Mouse (Mus musculus) hindbrain, embryonic 12.5 days (tissue): ENCODE data around the gene Adgrd1. TPM values are rescaled to one million over a fixed set of nuclear protein-coding genes. Genes with fewer than 3 reads are reported as not detected.
A peak's percentile ranks its signal among the peaks of the same experiment; 100 is the strongest.

Source experiments
- ATAC-seq: fragments of 200-750 bp; cut with Nextera tagmentation; 2 replicates; pipeline ENCODE4 v1.8.0; 2017; ENCODE audit warnings: moderate TSS enrichment; ENCODE audit not compliant: low FRiP score
- H3K27ac ChIP-seq: fragments of 300-500 bp; sonication (generic); 2 replicates; pipeline ENCODE4 v1.5.1; 2016; ENCODE audit warnings: mild to moderate bottlenecking
- H3K27me3 ChIP-seq: fragments of 300-500 bp; sonication (generic); 2 replicates; pipeline ENCODE4 v1.6.1; 2016; ENCODE audit warnings: mild to moderate bottlenecking
- H3K36me3 ChIP-seq: fragments of 300-500 bp; sonication (generic); 2 replicates; pipeline ENCODE4 v1.6.1; 2016; ENCODE audit warnings: mild to moderate bottlenecking
- H3K4me1 ChIP-seq: fragments of 300-500 bp; sonication (generic); 2 replicates; pipeline ENCODE4 v1.6.1; 2016
- H3K4me2 ChIP-seq: fragments of 300-500 bp; sonication (generic); replicated peaks from 2 replicates; pipeline ENCODE4 v1.6.1; 2016; ENCODE audit warnings: mild to moderate bottlenecking
- H3K4me3 ChIP-seq: fragments of 300-500 bp; sonication (generic); 2 replicates; pipeline ENCODE4 v1.5.1; 2016; ENCODE audit warnings: mild to moderate bottlenecking
- H3K9ac ChIP-seq: fragments of 300-500 bp; sonication (generic); 2 replicates; pipeline ENCODE4 v1.6.1; 2016; ENCODE audit warnings: mild to moderate bottlenecking, moderate library complexity
- H3K9me3 ChIP-seq: fragments of 300-500 bp; sonication (generic); replicated peaks from 2 replicates; pipeline ENCODE4 v1.6.1; 2016; ENCODE audit warnings: mild to moderate bottlenecking
- WGBS: fragments of 180-500 bp; shearing (Covaris S2); methylation state at CpG from one replicate; pipeline ENCODE4 v1.1.7; 2016; 5-methylcytosine and 5-hydroxymethylcytosine counted together
- polyA plus RNA-seq: library from polyadenylated mRNA; unstranded; fragments of >200 nt; fragmentation: Nextera tagmentation; extraction: Ambion mirVana; gene quantifications from 2 replicates; pipeline ENCODE4 v1.2.1, GENCODE M21; 2016

The Adgrd1 gene
- polyA plus RNA-seq, 1 experiment from 2014 or later, result 0.09 TPM

- Histone ChIP-seq H3K27me3 (no peaks in the 10 kb centered on the region), H3K9me3 (no peaks in the 10 kb centered on the region; the same call in 1 of the 2 replicates), H3K27ac (peak overlapping the region; percentile 79), H3K4me2 (0 out of 2 replicates have a peak overlapping the region, but pooled peaks have one; percentile 5), H3K36me3 (no peaks in the 10 kb centered on the region), H3K9ac (no peak overlapping the region), H3K4me3 (no peak overlapping the region), H3K4me1 (peaks cover 21% of the 10 kb centered on the region)
- ATAC-seq, result peak; percentile 66
- WGBS, result 4% methylated on average over 8 of the region's 8 CpGs
These were observed 122.0 kb downstream of the Adgrd1 start for GRCm38 (mm10) chr5:129218537-129218981.

GRCm38 (mm10) chr5:129219178-129219760, 122.7 kb downstream of the Adgrd1 start:
- Histone ChIP-seq H3K36me3 (no peaks in the 10 kb centered on the region), H3K4me2 (no peak overlapping the region), H3K27ac (no peak overlapping the region), H3K9ac (no peak overlapping the region), H3K4me1 (peaks cover 18% of the 10 kb centered on the region), H3K4me3 (no peak overlapping the region), H3K27me3 (no peaks in the 10 kb centered on the region), H3K9me3 (no peaks in the 10 kb centered on the region; the same call in 1 of the 2 replicates)
- no peak for ATAC-seq
- 85% methylated on average over 5 of the region's 5 CpGs for WGBS

GRCm38 (mm10) chr5:129225810-129226450, 129.4 kb downstream of the Adgrd1 start:
- Histone ChIP-seq H3K9me3 (no peaks in the 10 kb centered on the region), H3K36me3 (no peaks in the 10 kb centered on the region), H3K4me1 (no peaks in the 10 kb centered on the region; the same call in 1 of the 2 replicates), H3K27ac (peak overlapping the region; percentile 12; the same call in 1 of the 2 replicates), H3K4me2 (peak overlapping the region; percentile 31), H3K4me3 (no peak overlapping the region), H3K27me3 (no peaks in the 10 kb centered on the region), H3K9ac (no peak overlapping the region)
- WGBS, result 57% methylated on average over 33 of the region's 33 CpGs
- ATAC-seq, result peak; percentile 80

- Histone ChIP-seq H3K4me3 (no peak overlapping the region), H3K36me3 (no peaks in the 10 kb centered on the region), H3K27me3 (no peaks in the 10 kb centered on the region), H3K4me2 (no peak overlapping the region), H3K9me3 (no peaks in the 10 kb centered on the region), H3K9ac (no peak overlapping the region), H3K27ac (no peak overlapping the region), H3K4me1 (peaks cover 6% of the 10 kb centered on the region; the same call in 1 of the 2 replicates)
- ATAC-seq, result no peak
- 91% methylated on average over 2 of the region's 2 CpGs for WGBS
These were observed 131.6 kb downstream of the Adgrd1 start for GRCm38 (mm10) chr5:129228171-129228570.

DNA sequence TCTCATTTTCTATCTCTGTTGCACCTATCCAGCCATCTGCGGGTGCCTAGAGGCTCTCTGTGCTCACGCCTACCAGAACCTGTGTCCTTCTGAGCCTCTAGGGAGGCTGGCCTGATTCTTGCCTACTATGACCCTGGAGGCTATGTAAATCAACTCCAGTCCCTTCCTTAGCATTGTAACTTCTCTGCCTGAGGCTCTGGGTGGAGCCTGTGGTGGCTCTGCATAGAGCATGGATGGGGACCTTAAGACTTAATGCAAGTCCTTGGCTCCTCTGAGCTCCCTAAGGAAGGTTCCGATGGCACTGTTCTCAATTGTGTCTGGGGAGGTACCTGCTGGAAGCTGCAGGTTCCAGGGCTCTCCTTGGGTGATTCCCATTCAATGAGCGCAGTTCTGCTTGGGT, 136.8 kb downstream of the Adgrd1 start:
- H3K9me3 ChIP-seq, result no peaks in the 10 kb centered on the region
- no peak overlapping the region for H3K9ac ChIP-seq
- no peaks in the 10 kb centered on the region for H3K36me3 ChIP-seq
- peaks cover 6% of the 10 kb centered on the region; the same call in 1 of the 2 replicates for H3K4me1 ChIP-seq
- no peak for ATAC-seq
- no peaks in the 10 kb centered on the region for H3K27me3 ChIP-seq
- H3K4me3 ChIP-seq, result no peak overlapping the region
- 86% methylated on average over 4 of the region's 4 CpGs for WGBS
- no peak overlapping the region for H3K27ac ChIP-seq
- no peak overlapping the region for H3K4me2 ChIP-seq

DNA sequence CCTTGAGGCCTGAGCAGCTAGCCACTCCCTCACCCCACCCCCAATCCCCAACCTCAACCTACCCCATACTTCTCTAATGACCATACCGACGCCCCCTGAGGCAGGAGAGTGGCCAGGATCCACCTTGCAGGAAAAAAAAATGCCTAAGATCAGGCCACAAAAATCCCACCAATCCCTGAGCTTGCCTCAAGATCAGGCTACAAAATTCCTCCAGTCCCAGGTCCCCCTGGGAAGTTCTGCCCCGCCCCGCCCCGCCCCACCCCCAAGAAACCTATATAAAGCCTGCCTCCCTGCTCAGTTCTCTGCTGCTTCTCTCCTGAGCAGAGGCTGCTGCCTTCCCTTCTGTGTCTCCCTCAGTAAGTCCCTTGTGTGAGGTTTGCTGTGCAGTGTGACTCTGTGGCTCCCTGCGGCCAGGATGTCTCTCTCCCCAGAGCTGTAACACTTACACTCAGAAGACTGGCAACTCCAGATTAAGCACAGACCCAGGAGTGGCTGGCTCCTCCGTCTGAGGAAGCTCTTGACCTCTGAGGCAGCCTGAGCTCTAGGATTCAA, 137.4 kb downstream of the Adgrd1 start:
- 84% methylated on average over 7 of the region's 7 CpGs for WGBS
- no peak for ATAC-seq

DNA sequence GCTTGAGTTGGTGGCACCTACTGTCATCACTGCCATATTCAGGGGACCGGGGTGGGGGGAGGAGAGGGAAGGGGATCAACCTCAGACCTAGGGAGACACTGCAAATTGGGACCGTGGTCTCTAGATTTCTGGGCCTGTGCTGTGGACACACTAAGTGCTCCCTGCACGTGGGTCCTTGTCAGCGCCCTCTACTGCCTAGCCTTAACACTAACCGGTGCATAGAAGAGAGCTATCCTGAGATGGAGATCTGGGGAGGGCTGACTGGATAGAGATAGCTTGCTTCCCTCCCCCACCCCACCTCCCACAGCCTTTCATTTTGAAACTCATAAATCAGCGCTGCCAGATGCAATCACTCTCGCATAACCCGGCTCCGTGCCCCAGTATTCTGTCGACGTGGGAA, 139.8 kb downstream of the Adgrd1 start:
- Histone ChIP-seq H3K9me3 (no peaks in the 10 kb centered on the region), H3K36me3 (no peaks in the 10 kb centered on the region), H3K4me3 (no peak overlapping the region), H3K9ac (no peak overlapping the region), H3K27ac (no peak overlapping the region), H3K4me2 (no peak overlapping the region), H3K4me1 (0 out of 2 replicates have a peak, but pooled peaks cover 6% of the 10 kb centered on the region), H3K27me3 (no peaks in the 10 kb centered on the region)
- no peak for ATAC-seq
- WGBS, result 76% methylated on average over 11 of the region's 11 CpGs

More for the DNA sequence above, 137.4 kb downstream of the Adgrd1 start:
- no peaks in the 10 kb centered on the region for H3K36me3 ChIP-seq
- H3K4me3 ChIP-seq, result no peak overlapping the region
- no peak overlapping the region for H3K27ac ChIP-seq
- H3K9ac ChIP-seq, result no peak overlapping the region
- H3K4me1 ChIP-seq, result peaks cover 6% of the 10 kb centered on the region; the same call in 1 of the 2 replicates
- no peaks in the 10 kb centered on the region for H3K27me3 ChIP-seq
- H3K9me3 ChIP-seq, result no peaks in the 10 kb centered on the region
- no peak overlapping the region for H3K4me2 ChIP-seq

GRCm38 (mm10) chr5:129241865-129242264, 145.3 kb downstream of the Adgrd1 start:
- Histone ChIP-seq H3K36me3 (no peaks in the 10 kb centered on the region), H3K9ac (no peak overlapping the region), H3K4me1 (peaks cover 13% of the 10 kb centered on the region), H3K4me2 (no peak overlapping the region), H3K27ac (no peak overlapping the region), H3K4me3 (no peak overlapping the region), H3K9me3 (no peaks in the 10 kb centered on the region), H3K27me3 (no peaks in the 10 kb centered on the region)
- WGBS, result 81% methylated on average over 11 of the region's 11 CpGs
- no peak for ATAC-seq

- Histone ChIP-seq H3K4me2 (no peak overlapping the region), H3K27ac (no peak overlapping the region), H3K9ac (no peak overlapping the region), H3K4me3 (no peak overlapping the region), H3K4me1 (peaks cover 13% of the 10 kb centered on the region), H3K9me3 (no peaks in the 10 kb centered on the region), H3K36me3 (no peaks in the 10 kb centered on the region), H3K27me3 (no peaks in the 10 kb centered on the region)
- no peak for ATAC-seq
- 46% methylated on average over 3 of the region's 3 CpGs for WGBS
These were observed 145.7 kb downstream of the Adgrd1 start for GRCm38 (mm10) chr5:129242265-129242664.

- ATAC-seq, result no peak
- H3K27ac ChIP-seq, result no peak overlapping the region
- H3K4me1 ChIP-seq, result peaks cover 13% of the 10 kb centered on the region
- no peak overlapping the region for H3K4me2 ChIP-seq
- H3K27me3 ChIP-seq, result no peaks in the 10 kb centered on the region
- WGBS, result 74% methylated on average over 4 of the region's 4 CpGs
- no peaks in the 10 kb centered on the region for H3K9me3 ChIP-seq
- H3K4me3 ChIP-seq, result no peak overlapping the region
- no peaks in the 10 kb centered on the region for H3K36me3 ChIP-seq
- no peak overlapping the region for H3K9ac ChIP-seq
These were observed 146.6 kb downstream of the Adgrd1 start for GRCm38 (mm10) chr5:129243120-129243519.

DNA sequence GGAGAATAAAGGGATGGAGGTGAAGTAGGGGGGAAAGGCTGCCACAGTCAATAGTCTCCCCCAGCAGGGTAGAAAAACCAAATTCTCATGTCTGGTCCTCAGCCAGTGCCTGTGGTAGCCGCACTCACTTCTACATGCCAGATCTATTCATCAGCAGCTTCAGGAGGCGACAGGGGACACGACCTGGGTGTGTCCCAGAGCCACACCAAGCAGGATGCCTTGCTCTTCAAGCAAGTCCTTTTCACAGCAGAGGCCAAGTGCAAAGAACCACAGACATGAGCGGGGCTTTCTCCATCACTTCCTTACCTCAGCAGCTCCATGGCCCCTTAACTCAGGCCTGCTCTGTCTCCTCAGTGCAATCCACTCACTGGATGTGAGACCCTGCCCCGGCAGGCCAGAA, 147.8 kb downstream of the Adgrd1 start:
- H3K27me3 ChIP-seq, result no peaks in the 10 kb centered on the region
- no peak overlapping the region for H3K27ac ChIP-seq
- H3K36me3 ChIP-seq, result no peaks in the 10 kb centered on the region
- peaks cover 13% of the 10 kb centered on the region for H3K4me1 ChIP-seq
- H3K9me3 ChIP-seq, result no peaks in the 10 kb centered on the region
- ATAC-seq, result no peak
- H3K4me2 ChIP-seq, result no peak overlapping the region
- 58% methylated on average over 5 of the region's 5 CpGs for WGBS
- H3K4me3 ChIP-seq, result no peak overlapping the region
- H3K9ac ChIP-seq, result no peak overlapping the region

- H3K4me1 ChIP-seq, result peaks cover 6% of the 10 kb centered on the region
- no peaks in the 10 kb centered on the region for H3K36me3 ChIP-seq
- H3K27me3 ChIP-seq, result no peaks in the 10 kb centered on the region
- H3K9ac ChIP-seq, result no peak overlapping the region
- H3K27ac ChIP-seq, result no peak overlapping the region
- ATAC-seq, result no peak
- no peak overlapping the region for H3K4me2 ChIP-seq
- no peak overlapping the region for H3K4me3 ChIP-seq
- H3K9me3 ChIP-seq, result no peaks in the 10 kb centered on the region
- WGBS, result 81% methylated on average over 8 of the region's 8 CpGs
These were observed 152.5 kb downstream of the Adgrd1 start for GRCm38 (mm10) chr5:129249080-129249479.
